Mouse (Mus musculus): ENCODE results near the gene D730048I06Rik. TPM values are rescaled to one million over a fixed set of nuclear protein-coding genes. Genes with fewer than 3 reads are reported as not detected.
"Not testable (repeated sequence)": the region's sequence is repeated elsewhere in the genome, so short reads cannot be mapped to it uniquely, and the experiment has no call there.

The D730048I06Rik gene
- not detected in 2 replicates for polyA plus RNA-seq (2015; fragmentation: Nextera tagmentation; extraction: Ambion mirVana)

- WGBS: 90% methylated on average over 3 of the region's 3 CpGs
- no peaks in the 10 kb centered on the region for H3K4me1 ChIP-seq (ENCODE audit: control insufficient read depth, insufficient read depth, low read length)
Observed at GRCm38 (mm10) chr9:35790001-35790400, at the start of gene D730048I06Rik, which contains the start of gene Gm27235. Gene D730048I06Rik, minus strand, starts transcription at chr9:35790112. Gene Gm27235, minus strand, starts transcription at chr9:35790101.

DNA sequence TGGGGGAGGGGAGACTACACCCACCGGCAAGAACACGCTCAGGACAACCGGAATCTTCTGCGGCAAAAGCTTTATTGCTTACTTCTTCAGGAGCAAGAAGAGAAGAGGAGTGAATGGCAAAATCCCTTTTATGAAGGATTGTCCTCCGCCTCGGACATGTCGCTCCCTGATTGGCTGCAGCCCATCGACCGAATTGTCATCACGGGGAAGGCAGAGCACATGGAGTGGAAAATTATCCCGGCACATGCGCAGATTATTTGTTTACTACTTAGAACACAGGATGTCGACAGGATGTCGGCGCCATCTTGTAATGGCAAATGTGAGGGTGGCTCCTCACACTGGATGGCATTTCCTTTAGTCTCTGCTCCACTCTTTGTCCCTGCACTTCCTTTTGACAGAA is 28.0 kb upstream of the D730048I06Rik start:
- H3K4me1 ChIP-seq (ENCODE audit: control insufficient read depth, insufficient read depth, low read length); H3K9me3 ChIP-seq (replicated peaks; ENCODE audit: control insufficient read depth, low read length, poor library complexity, severe bottlenecking); H3K36me3 ChIP-seq (ENCODE audit: control insufficient read depth, insufficient read depth, low read length); H3K4me2 ChIP-seq (ENCODE audit: low read length); ATAC-seq; H3K4me3 ChIP-seq (ENCODE audit: low read depth, low read length); H3K9ac ChIP-seq (ENCODE audit: low read depth, low read length); H3K27ac ChIP-seq (ENCODE audit: low read length); H3K27me3 ChIP-seq (ENCODE audit: control insufficient read depth, insufficient read depth, low read depth, low read length): not testable (repeated sequence)
- WGBS: 94% methylated on average over 15 of the region's 15 CpGs

More at GRCm38 (mm10) chr9:35790001-35790400, at the start of gene D730048I06Rik, which contains the start of gene Gm27235:
- H3K9ac ChIP-seq (ENCODE audit: low read depth, low read length): no peak within 1 kb of the TSS
- H3K4me3 ChIP-seq (ENCODE audit: low read depth, low read length): no peak within 1 kb of the TSS
- no peak for ATAC-seq
- H3K27me3 ChIP-seq (ENCODE audit: control insufficient read depth, insufficient read depth, low read depth, low read length): no peaks in the 10 kb centered on the region
- no peaks in the 10 kb centered on the region for H3K36me3 ChIP-seq (ENCODE audit: control insufficient read depth, insufficient read depth, low read length)
- H3K4me2 ChIP-seq (ENCODE audit: low read length): no peak within 1 kb of the TSS
- no peak within 1 kb of the TSS for H3K27ac ChIP-seq (ENCODE audit: low read length)
- peaks cover 11% of the 10 kb centered on the region for H3K9me3 ChIP-seq (replicated peaks; ENCODE audit: control insufficient read depth, low read length, poor library complexity, severe bottlenecking)

- Histone ChIP-seq H3K4me2 (ENCODE audit: low read length) (no peak overlapping the region), H3K4me1 (ENCODE audit: control insufficient read depth, insufficient read depth, low read length) (no peaks in the 10 kb centered on the region), H3K36me3 (ENCODE audit: control insufficient read depth, insufficient read depth, low read length) (no peaks in the 10 kb centered on the region), H3K27ac (ENCODE audit: low read length) (no peak overlapping the region), H3K27me3 (ENCODE audit: control insufficient read depth, insufficient read depth, low read depth, low read length) (no peaks in the 10 kb centered on the region), H3K9ac (ENCODE audit: low read depth, low read length) (no peak overlapping the region), H3K9me3 (replicated peaks; ENCODE audit: control insufficient read depth, low read length, poor library complexity, severe bottlenecking) (no peaks in the 10 kb centered on the region; the same call in none of the 2 replicates), H3K4me3 (ENCODE audit: low read depth, low read length) (no peak overlapping the region)
- no peak for ATAC-seq
Observed at GRCm38 (mm10) chr9:35798146-35798545, 8.2 kb upstream of the D730048I06Rik start.

DNA sequence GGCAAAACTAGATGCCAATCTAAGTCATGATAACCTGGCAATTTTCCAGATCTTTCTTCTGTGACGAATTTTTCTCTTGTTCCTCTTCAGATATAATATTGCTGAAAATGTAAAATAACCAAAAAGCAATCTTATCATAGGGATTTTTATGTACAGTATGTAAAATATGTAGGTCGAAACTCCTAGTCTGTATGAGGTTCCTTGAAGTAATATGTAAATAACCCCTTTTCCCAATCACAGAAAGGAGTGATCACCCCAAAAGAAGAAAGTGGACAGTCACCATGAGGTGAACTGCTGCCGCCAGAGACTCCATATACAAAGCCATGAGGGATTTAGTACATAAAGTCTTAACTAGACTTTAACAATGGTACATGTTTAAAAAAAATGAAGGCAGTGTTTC is 11.9 kb downstream of the D730048I06Rik start, which contains the start of gene Gm17727:
Gene Gm17727, minus strand, starts transcription at position 101 of the 400 bp plus-strand sequence.
- no peak within 1 kb of the TSS for H3K4me2 ChIP-seq (ENCODE audit: low read length)
- H3K9me3 ChIP-seq (replicated peaks; ENCODE audit: control insufficient read depth, low read length, poor library complexity, severe bottlenecking): peaks cover 10% of the 10 kb centered on the region; the same call in 1 of the 2 replicates
- no peak within 1 kb of the TSS for H3K4me3 ChIP-seq (ENCODE audit: low read depth, low read length)
- no peak within 1 kb of the TSS for H3K9ac ChIP-seq (ENCODE audit: low read depth, low read length)
- whole genome bisulfite sequencing: 62% methylated on average over 3 of the region's 3 CpGs
- no peak for ATAC-seq
- no peaks in the 10 kb centered on the region for H3K36me3 ChIP-seq (ENCODE audit: control insufficient read depth, insufficient read depth, low read length)
- no peaks in the 10 kb centered on the region for H3K4me1 ChIP-seq (ENCODE audit: control insufficient read depth, insufficient read depth, low read length)
- H3K27ac ChIP-seq (ENCODE audit: low read length): no peak within 1 kb of the TSS
- H3K27me3 ChIP-seq (ENCODE audit: control insufficient read depth, insufficient read depth, low read depth, low read length): no peaks in the 10 kb centered on the region

GRCm38 (mm10) chr9:35756843-35757242 is 33.1 kb downstream of the D730048I06Rik start:
- H3K4me2 ChIP-seq (ENCODE audit: low read length): no peak overlapping the region
- no peak for ATAC-seq
- no peaks in the 10 kb centered on the region for H3K27me3 ChIP-seq (ENCODE audit: control insufficient read depth, insufficient read depth, low read depth, low read length)
- H3K9me3 ChIP-seq (replicated peaks; ENCODE audit: control insufficient read depth, low read length, poor library complexity, severe bottlenecking): peaks cover 6% of the 10 kb centered on the region; the same call in 1 of the 2 replicates
- H3K27ac ChIP-seq (ENCODE audit: low read length): no peak overlapping the region
- H3K4me1 ChIP-seq (ENCODE audit: control insufficient read depth, insufficient read depth, low read length): no peaks in the 10 kb centered on the region
- no peak overlapping the region for H3K4me3 ChIP-seq (ENCODE audit: low read depth, low read length)
- no peak overlapping the region for H3K9ac ChIP-seq (ENCODE audit: low read depth, low read length)
- no peaks in the 10 kb centered on the region for H3K36me3 ChIP-seq (ENCODE audit: control insufficient read depth, insufficient read depth, low read length)

GRCm38 (mm10) chr9:35740749-35741148 is 49.2 kb downstream of the D730048I06Rik start, which contains the start of gene Gm17677:
Gene Gm17677, plus strand, starts transcription at chr9:35741049.
- no peak within 1 kb of the TSS for H3K4me3 ChIP-seq (ENCODE audit: low read depth, low read length)
- ATAC-seq: no peak
- H3K27ac ChIP-seq (ENCODE audit: low read length): no peak within 1 kb of the TSS

More at GRCm38 (mm10) chr9:35740749-35741148, 49.2 kb downstream of the D730048I06Rik start, which contains the start of gene Gm17677:
- Histone ChIP-seq H3K9me3 (replicated peaks; ENCODE audit: control insufficient read depth, low read length, poor library complexity, severe bottlenecking) (no peaks in the 10 kb centered on the region; the same call in 1 of the 2 replicates), H3K27me3 (ENCODE audit: control insufficient read depth, insufficient read depth, low read depth, low read length) (no peaks in the 10 kb centered on the region), H3K9ac (ENCODE audit: low read depth, low read length) (no peak within 1 kb of the TSS), H3K36me3 (ENCODE audit: control insufficient read depth, insufficient read depth, low read length) (no peaks in the 10 kb centered on the region), H3K4me1 (ENCODE audit: control insufficient read depth, insufficient read depth, low read length) (no peaks in the 10 kb centered on the region), H3K4me2 (ENCODE audit: low read length) (no peak within 1 kb of the TSS)

Other genes with a start within 250 kb of the D730048I06Rik start
- 31.0 and 32.4 TPM in 2 replicates for gene Ddx25, start 231.6 kb downstream of the D730048I06Rik start, polyA plus RNA-seq (2015; fragmentation: Nextera tagmentation; extraction: Ambion mirVana)
- 14.4 and 15.0 TPM in 2 replicates for gene Pus3, start 231.5 kb downstream of the D730048I06Rik start, polyA plus RNA-seq (2015; fragmentation: Nextera tagmentation; extraction: Ambion mirVana)
- 1.2 and 1.3 TPM in 2 replicates for gene Pate2, start 219.8 kb downstream of the D730048I06Rik start, polyA plus RNA-seq (2015; fragmentation: Nextera tagmentation; extraction: Ambion mirVana)
- gene Hyls1, start 219.7 kb downstream of the D730048I06Rik start, polyA plus RNA-seq (2015; fragmentation: Nextera tagmentation; extraction: Ambion mirVana): 16.0 and 17.9 TPM in 2 replicates
- gene Pate4, start 178.2 kb downstream of the D730048I06Rik start, polyA plus RNA-seq (2015; fragmentation: Nextera tagmentation; extraction: Ambion mirVana): not detected in 2 replicates
- not detected in 2 replicates for gene Pate3, start 141.9 kb downstream of the D730048I06Rik start, polyA plus RNA-seq (2015; fragmentation: Nextera tagmentation; extraction: Ambion mirVana)
- not detected in 2 replicates for gene Pate1, start 102.7 kb downstream of the D730048I06Rik start, polyA plus RNA-seq (2015; fragmentation: Nextera tagmentation; extraction: Ambion mirVana)
- not detected in 2 replicates for gene Gm17677, start 49.1 kb downstream of the D730048I06Rik start, polyA plus RNA-seq (2015; fragmentation: Nextera tagmentation; extraction: Ambion mirVana)
- gene Gm17727, start 12.0 kb downstream of the D730048I06Rik start, polyA plus RNA-seq (2015; fragmentation: Nextera tagmentation; extraction: Ambion mirVana): not detected in 2 replicates
- gene Gm27235, start within 50 bp of the D730048I06Rik start, polyA plus RNA-seq (2015; fragmentation: Nextera tagmentation; extraction: Ambion mirVana): not detected in 2 replicates
- gene 9230110F15Rik, start 54.0 kb upstream of the D730048I06Rik start, polyA plus RNA-seq (2015; fragmentation: Nextera tagmentation; extraction: Ambion mirVana): 0.19 TPM in 1 of 2 replicates, not detected in the other
- not detected in 2 replicates for gene 9230113P08Rik, start 118.3 kb upstream of the D730048I06Rik start, polyA plus RNA-seq (2015; fragmentation: Nextera tagmentation; extraction: Ambion mirVana)